Mouse (Mus musculus): ENCODE data around the gene Ninj2.

- TF ChIP-seq GATA1 (IDR thresholded peaks at IDR 0.05; ENCODE audit: borderline replicate concordance, low read length) (no peak), FLI1 (IDR thresholded peaks at IDR 0.05; ENCODE audit: low read length) (no peak)
Observed at GRCm38 (mm10) chr6:120241453-120241852, 148.3 kb downstream of the Ninj2 start.

Data from megakaryocyte, embryonic 14.5 days (primary cell).